Mouse (Mus musculus) heart, embryonic 12.5 days (tissue): ENCODE measurements around the gene Snrpd3. TPM values are rescaled to one million over a fixed set of nuclear protein-coding genes. Genes with fewer than 3 reads are reported as not detected.
"Not testable (repeated sequence)": the region's sequence is repeated elsewhere in the genome, so short reads cannot be mapped to it uniquely, and the experiment has no call there.

Source experiments
- ATAC-seq: fragments of 200-750 bp; cut with Nextera tagmentation; 2 replicates; pipeline ENCODE4 v1.8.0; 2017; ENCODE audit warnings: moderate TSS enrichment, moderate library complexity; ENCODE audit not compliant: insufficient number of reproducible peaks, low FRiP score
- H3K27ac ChIP-seq: fragments of 300-500 bp; sonication (generic); 2 replicates; pipeline ENCODE4 v1.5.1; 2016; ENCODE audit warnings: mild to moderate bottlenecking, moderate library complexity; ENCODE audit not compliant: poor library complexity, severe bottlenecking
- H3K27me3 ChIP-seq: fragments of 300-500 bp; sonication (generic); replicated peaks from 2 replicates; pipeline ENCODE4 v1.6.1; 2016; ENCODE audit warnings: mild to moderate bottlenecking, moderate library complexity
- H3K36me3 ChIP-seq: fragments of 300-500 bp; sonication (generic); 2 replicates; pipeline ENCODE4 v1.6.1; 2016; ENCODE audit warnings: mild to moderate bottlenecking, moderate library complexity
- H3K4me1 ChIP-seq: fragments of 300-500 bp; sonication (generic); replicated peaks from 2 replicates; pipeline ENCODE4 v1.6.1; 2016; ENCODE audit warnings: mild to moderate bottlenecking
- H3K4me2 ChIP-seq: fragments of 300-500 bp; sonication (generic); 2 replicates; pipeline ENCODE4 v1.6.1; 2016; ENCODE audit warnings: mild to moderate bottlenecking, moderate library complexity
- H3K4me3 ChIP-seq: fragments of 300-500 bp; sonication (generic); 2 replicates; pipeline ENCODE4 v1.5.1; 2016; ENCODE audit warnings: mild to moderate bottlenecking
- H3K9ac ChIP-seq: fragments of 300-500 bp; sonication (generic); 2 replicates; pipeline ENCODE4 v1.6.1; 2016; ENCODE audit warnings: mild to moderate bottlenecking, moderate library complexity
- H3K9me3 ChIP-seq: fragments of 300-500 bp; sonication (generic); replicated peaks from 2 replicates; pipeline ENCODE4 v1.6.1; 2016; ENCODE audit warnings: mild to moderate bottlenecking, moderate library complexity
- WGBS: fragments of 180-500 bp; shearing (Covaris S2); methylation state at CpG from one replicate; pipeline ENCODE4 v1.1.7; 2016; 5-methylcytosine and 5-hydroxymethylcytosine counted together
- polyA plus RNA-seq: library from polyadenylated mRNA; unstranded; fragments of >200 nt; fragmentation: Nextera tagmentation; extraction: Ambion mirVana; gene quantifications from 2 replicates; pipeline ENCODE4 v1.2.1, GENCODE M21; 2016

The Snrpd3 gene
- polyA plus RNA-seq, 1 experiment from 2014 or later: 105 TPM

DNA sequence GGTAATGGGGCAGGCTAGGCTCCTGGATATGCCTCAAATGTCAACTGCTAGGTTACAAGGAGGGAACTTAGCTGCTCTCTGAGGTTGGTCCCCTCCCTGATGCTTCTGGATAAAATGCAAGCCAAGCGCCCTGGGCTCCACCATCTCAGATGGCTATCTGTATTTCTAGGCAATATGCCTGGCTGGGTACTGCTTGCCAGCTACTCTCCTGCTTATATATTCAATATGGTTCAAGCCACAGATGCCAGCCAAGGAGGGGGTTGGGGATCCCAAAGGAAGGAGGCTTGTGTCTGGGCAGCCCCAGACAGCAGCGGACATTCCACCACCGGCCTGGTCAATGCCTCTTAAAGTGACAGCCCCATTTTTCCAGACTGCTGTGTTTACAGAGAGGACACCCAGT, 41.2 kb downstream of the Snrpd3 start:
- WGBS: 26% methylated on average over 3 of the region's 3 CpGs
- H3K27ac ChIP-seq: no peak overlapping the region
- H3K9me3 ChIP-seq: no peaks in the 10 kb centered on the region
- no peak overlapping the region; the same call in 1 of the 2 replicates for H3K9ac ChIP-seq
- peak overlapping the region; percentile 98 for H3K4me2 ChIP-seq
- no peak overlapping the region for H3K4me3 ChIP-seq
- no peaks in the 10 kb centered on the region for H3K36me3 ChIP-seq
- ATAC-seq: no peak
- H3K27me3 ChIP-seq: peaks cover 60% of the 10 kb centered on the region
- H3K4me1 ChIP-seq: peaks cover 36% of the 10 kb centered on the region

DNA sequence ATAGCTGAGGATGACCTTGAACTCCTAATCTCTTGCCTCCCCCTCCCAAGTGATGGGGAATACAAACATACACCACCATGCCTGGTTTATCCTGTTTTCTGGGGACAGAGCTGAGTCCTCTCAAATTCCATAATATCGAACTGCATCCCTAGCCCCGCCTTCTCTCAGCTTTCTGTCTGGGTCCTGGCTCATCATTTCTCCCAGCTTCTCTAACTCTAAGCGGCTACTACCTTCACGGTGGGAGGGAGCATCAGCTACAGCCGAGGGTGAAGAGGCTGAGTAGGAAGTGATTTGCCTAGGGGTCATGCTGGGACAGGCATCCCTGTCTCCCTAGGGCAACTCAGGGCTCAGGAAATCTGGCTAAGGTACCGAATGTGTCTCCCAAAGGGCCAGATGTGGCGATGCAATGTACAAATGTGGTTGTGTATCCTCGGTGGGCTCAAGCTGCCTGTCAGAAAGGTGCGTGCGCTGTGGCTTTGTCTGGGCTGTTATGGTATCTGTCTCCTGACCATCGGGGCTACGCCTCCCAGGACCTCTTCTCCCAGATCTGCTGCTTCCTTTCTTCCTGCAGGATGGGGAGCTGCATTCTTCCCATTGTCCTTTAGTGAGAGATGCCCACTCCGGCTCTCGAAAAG, 41.8 kb downstream of the Snrpd3 start:
- Histone ChIP-seq H3K27me3 (peaks cover 66% of the 10 kb centered on the region), H3K9me3 (no peaks in the 10 kb centered on the region), H3K4me3 (peak overlapping the region; percentile 64), H3K36me3 (no peaks in the 10 kb centered on the region), H3K27ac (no peak overlapping the region), H3K9ac (peak overlapping the region; percentile 73; the same call in 1 of the 2 replicates), H3K4me2 (peak overlapping the region; percentile 98), H3K4me1 (peaks cover 36% of the 10 kb centered on the region)
- 4% methylated on average over 14 of the region's 14 CpGs for WGBS
- ATAC-seq: no peak

DNA sequence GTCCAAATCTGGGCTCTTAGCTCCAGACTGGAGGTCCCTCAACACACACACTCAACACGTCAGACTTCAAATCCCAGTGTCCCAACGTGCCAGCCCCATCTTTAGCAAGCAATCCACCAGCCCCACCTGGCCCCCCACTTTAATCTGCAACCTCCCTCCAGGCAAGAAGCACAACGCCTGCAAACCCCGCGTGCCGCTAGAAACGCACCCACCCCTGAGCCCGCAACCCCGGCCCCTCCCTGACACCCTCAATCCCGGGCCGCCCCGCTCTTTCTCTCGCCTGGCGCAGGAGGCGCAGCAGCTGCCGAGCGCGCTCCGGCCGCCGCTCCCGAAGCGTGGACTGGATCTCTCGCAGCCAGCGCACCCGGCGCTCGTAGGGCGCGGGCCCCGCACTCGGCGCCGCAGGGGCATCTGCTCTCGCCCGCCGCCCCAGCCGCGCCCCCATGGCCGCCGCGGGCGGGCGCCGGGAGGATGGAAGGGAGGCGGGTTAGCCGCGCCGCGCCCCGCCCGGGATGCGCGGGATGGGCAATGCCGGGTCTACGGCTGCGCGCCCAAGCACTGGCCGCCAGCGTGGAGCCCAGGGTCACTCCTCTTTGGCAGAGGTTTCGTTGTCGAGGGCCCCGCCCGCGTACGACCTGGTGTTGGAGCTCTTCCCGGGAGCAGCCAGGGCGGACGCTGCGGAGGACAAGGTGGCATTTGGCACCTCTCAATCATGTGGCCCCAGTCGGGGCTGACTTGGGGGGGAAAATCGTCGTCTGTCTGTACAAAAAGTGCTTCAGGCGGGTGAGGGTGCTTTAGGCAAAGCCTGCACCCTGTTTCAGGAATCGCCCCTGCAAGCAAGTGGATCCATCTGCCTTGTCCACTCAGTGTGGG, 42.6 kb downstream of the Snrpd3 start, which contains the start of gene Lrrc75b:
Lrrc75b (minus strand) TSS at position 655 of the 873 bp plus-strand sequence.
- peaks cover 74% of the 10 kb centered on the region for H3K27me3 ChIP-seq
- peak within 1 kb of the TSS; percentile 73 for H3K9ac ChIP-seq
- no peak for ATAC-seq
- peaks cover 36% of the 10 kb centered on the region for H3K4me1 ChIP-seq
- H3K9me3 ChIP-seq: no peaks in the 10 kb centered on the region
- WGBS: under 1% methylated on average over 74 of the region's 75 CpGs
- H3K4me2 ChIP-seq: peak within 1 kb of the TSS; percentile 98
- peak within 1 kb of the TSS; percentile 64 for H3K4me3 ChIP-seq
- no peak within 1 kb of the TSS for H3K27ac ChIP-seq
- no peaks in the 10 kb centered on the region for H3K36me3 ChIP-seq

DNA sequence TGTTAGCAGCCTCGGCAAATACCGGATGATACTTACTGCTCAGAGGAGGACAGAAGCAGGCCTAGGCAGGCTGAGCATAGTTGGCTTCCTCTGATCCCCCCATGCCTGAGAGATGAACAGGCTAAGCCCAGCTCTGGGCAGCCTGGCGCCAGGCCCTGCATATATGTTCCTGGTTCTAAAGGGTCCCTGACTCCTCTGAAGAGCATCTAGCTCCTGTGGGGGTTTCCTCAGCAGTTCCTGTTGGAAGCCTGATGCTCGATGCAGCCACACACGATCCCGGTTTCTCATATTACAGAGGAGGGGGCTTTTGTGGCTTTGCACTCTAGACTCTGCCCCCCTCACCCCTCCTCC, 43.2 kb downstream of the Snrpd3 start:
- Histone ChIP-seq H3K4me1 (peaks cover 36% of the 10 kb centered on the region), H3K27ac (no peak overlapping the region), H3K4me3 (peak overlapping the region; percentile 64), H3K9me3 (no peaks in the 10 kb centered on the region), H3K9ac (no peak overlapping the region), H3K4me2 (peak overlapping the region; percentile 98), H3K36me3 (no peaks in the 10 kb centered on the region), H3K27me3 (peaks cover 77% of the 10 kb centered on the region)
- no peak for ATAC-seq
- 13% methylated on average over 6 of the region's 6 CpGs for WGBS

DNA sequence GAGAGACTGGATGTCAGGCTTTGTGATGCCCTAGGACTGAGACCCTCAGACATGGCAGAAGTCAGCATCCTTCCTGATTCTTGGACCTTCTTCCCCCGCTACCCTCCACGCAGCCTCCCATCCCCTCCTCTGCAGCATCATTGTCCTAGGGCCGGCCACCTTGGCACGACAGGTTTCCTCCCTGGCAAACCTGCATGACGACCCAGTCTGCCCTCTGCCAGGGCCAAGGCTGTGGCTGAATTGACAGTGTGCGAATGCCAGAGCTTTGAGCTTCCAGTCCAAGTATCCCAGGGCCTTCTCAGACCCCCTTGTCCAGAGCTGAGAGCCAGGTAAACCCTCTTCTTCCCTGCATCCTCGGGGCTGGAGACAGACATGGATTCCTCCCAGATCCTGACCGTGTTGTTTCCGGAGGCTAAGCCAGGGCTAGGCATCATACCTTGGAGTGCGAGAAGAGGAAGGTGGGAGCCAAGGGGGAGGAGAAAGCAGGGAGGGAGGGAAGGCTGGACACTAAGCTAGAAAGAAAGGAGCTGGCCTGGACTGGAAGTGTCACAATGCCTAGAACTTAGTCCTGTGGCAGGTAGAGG, 43.8 kb downstream of the Snrpd3 start, which contains the start of gene Ggt1:
Ggt1 (plus strand) TSS at position 534 of the 584 bp plus-strand sequence.
- Histone ChIP-seq H3K27ac (no peak within 1 kb of the TSS), H3K27me3 (peaks cover 77% of the 10 kb centered on the region), H3K4me3 (peak within 1 kb of the TSS; percentile 64; the same call in 1 of the 2 replicates)

DNA sequence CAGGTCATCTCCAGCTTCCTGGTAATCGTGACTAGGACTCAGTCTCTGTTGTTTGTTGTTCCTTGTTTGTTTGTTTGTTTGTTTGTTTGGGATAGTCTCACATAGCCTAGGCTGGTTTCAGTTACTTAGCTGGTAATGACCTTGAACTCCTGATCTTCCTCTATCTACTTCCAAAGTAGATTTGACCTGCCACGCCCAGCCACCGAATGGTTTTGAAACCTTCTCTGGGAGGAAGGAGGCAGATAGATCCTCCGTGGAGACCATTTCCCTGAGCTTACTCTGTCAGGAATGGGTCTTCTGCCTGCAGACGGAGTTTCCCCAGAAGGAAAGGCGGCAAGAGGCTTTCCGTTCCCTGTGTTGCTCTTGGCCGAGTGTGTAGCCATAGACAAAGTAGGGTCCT, 45.2 kb downstream of the Snrpd3 start:
- Histone ChIP-seq H3K4me3 (no peak overlapping the region), H3K4me1 (peaks cover 21% of the 10 kb centered on the region), H3K27me3 (peaks cover 73% of the 10 kb centered on the region), H3K36me3 (no peaks in the 10 kb centered on the region), H3K27ac (no peak overlapping the region), H3K4me2 (no peak overlapping the region), H3K9ac (no peak overlapping the region), H3K9me3 (no peaks in the 10 kb centered on the region)
- 79% methylated on average over 8 of the region's 8 CpGs for WGBS
- ATAC-seq: no peak

More for the DNA sequence above, 43.8 kb downstream of the Snrpd3 start, which contains the start of gene Ggt1:
- Histone ChIP-seq H3K4me2 (peak within 1 kb of the TSS; percentile 98), H3K9ac (no peak within 1 kb of the TSS), H3K4me1 (peaks cover 30% of the 10 kb centered on the region), H3K36me3 (no peaks in the 10 kb centered on the region), H3K9me3 (no peaks in the 10 kb centered on the region)
- ATAC-seq: no peak
- WGBS: 45% methylated on average over 10 of the region's 10 CpGs

DNA sequence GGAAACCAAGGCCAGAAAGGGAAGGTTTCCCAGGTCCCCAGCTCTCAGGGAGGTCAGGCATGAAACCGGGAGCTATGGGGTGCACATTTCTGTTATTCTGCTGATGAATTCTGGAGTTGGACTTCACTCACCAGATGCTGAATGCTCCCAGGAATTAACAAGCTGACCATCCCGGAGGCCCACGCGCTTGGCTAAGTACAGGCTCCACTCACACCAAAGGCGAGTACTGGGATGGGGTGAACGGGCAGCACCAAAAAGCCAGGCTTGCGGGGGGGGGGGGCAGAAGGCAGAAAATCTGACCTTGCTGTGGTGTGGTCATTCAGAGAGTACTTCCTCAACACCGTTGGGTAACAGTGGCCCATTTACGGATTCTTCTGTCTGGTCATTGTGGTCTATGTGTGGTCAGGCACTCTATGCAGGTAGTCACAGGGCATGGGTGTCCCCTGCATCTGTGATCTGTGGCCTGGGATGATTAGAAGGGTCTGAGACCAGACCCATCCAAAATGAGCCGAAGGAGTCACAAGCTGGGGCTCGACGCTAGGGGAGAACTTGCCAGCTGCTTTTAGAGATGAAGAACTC, 47.4 kb downstream of the Snrpd3 start:
- no peak for ATAC-seq
- WGBS: 76% methylated on average over 12 of the region's 12 CpGs
- Histone ChIP-seq H3K27me3 (peaks cover 59% of the 10 kb centered on the region), H3K36me3 (no peaks in the 10 kb centered on the region), H3K4me2 (no peak overlapping the region), H3K4me3 (no peak overlapping the region), H3K9me3 (no peaks in the 10 kb centered on the region), H3K27ac (no peak overlapping the region), H3K9ac (no peak overlapping the region), H3K4me1 (peaks cover 17% of the 10 kb centered on the region)

DNA sequence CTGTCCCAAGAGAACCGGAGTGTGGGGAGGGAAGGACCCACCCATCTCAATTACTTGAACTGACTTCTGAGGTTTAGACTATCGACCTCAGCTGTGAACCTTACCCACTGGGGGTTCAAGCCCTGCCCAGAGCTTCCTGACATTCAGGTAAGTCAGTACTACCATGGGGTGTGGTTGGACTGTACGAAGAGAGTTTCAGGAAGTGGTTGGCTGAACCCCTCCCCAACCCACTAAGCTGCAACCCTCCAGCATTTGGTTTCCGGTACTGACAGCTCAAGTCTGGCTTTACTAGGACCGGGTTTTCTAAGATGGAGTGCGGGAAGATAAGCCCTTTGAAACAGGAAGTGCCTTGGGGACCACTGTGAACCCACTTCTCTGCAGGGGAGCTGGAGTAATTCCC, 48.1 kb downstream of the Snrpd3 start:
- no peak overlapping the region for H3K27ac ChIP-seq
- no peak overlapping the region for H3K4me3 ChIP-seq
- no peaks in the 10 kb centered on the region for H3K36me3 ChIP-seq
- no peak for ATAC-seq
- no peak overlapping the region for H3K4me2 ChIP-seq
- no peak overlapping the region for H3K9ac ChIP-seq
- H3K9me3 ChIP-seq: no peaks in the 10 kb centered on the region
- peaks cover 11% of the 10 kb centered on the region for H3K4me1 ChIP-seq
- 50% methylated on average over 6 of the region's 6 CpGs for WGBS
- peaks cover 53% of the 10 kb centered on the region for H3K27me3 ChIP-seq

DNA sequence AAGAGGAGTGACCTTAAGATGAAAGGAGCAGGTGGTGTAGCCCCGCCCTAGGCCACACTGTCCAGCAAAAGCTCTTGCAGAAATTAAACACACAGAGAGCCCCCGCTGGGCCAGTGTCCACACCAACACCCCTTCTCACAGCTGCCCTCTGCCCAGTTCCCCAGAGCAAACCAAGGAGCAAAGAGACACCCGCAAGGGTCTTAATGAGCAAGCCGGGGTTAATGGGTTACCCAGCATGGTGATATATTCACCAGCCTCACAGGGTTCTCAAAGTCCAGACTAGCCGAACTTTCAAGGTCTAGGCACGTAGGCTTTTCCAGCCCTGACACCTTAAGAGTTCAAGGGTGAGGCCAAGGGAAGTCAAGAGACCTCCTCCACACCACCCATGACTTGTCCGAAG, 48.6 kb downstream of the Snrpd3 start:
- Histone ChIP-seq H3K27me3 (peaks cover 48% of the 10 kb centered on the region), H3K27ac (no peak overlapping the region), H3K4me2 (no peak overlapping the region), H3K4me1 (peaks cover 10% of the 10 kb centered on the region), H3K4me3 (no peak overlapping the region), H3K36me3 (no peaks in the 10 kb centered on the region), H3K9me3 (no peaks in the 10 kb centered on the region), H3K9ac (no peak overlapping the region)
- 81% methylated on average over 7 of the region's 7 CpGs for WGBS
- ATAC-seq: no peak

DNA sequence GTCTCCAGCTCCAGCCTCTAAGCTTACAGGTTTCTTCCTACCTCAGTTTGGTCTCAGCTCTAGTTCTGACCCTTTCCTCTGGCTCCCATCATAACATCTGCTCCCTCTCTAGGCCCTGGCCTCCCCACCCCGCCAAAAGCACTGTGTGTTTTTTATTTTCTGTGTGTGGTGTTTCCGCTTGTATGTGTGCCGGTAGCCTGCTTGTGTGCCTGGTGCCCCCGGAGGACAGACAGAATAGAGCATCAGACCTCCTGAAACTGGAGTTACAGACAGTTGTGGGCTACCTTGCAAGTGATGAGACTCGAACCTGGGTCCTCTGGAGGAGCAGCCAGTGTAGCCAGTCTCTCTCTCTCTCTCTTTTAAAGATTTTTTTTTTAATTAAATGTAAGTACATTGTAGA, 49.0 kb downstream of the Snrpd3 start:
- no peak for ATAC-seq
- no peaks in the 10 kb centered on the region for H3K9me3 ChIP-seq
- H3K36me3 ChIP-seq: no peaks in the 10 kb centered on the region

DNA sequence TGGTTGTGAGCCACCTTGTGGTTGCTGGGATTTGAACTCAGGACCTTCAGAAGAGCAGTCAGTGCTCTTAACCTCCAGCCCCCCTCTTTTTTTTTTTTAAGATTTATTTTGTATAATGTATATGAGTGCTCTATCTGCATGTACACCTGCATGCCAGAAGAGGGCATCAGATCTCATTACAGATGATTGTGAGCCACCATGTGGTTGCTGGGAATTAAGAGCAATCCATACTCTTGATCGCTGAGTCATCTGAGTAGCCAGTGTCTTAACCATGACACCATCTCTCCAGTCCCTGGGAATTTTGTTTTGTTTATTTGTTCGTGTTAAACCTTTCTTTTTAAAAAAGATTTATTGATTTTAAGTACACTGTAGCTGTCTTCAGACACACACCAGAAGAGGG, 49.4 kb downstream of the Snrpd3 start:
- H3K4me1 ChIP-seq: peaks cover 10% of the 10 kb centered on the region
- H3K4me2 ChIP-seq, H3K27ac ChIP-seq, H3K36me3 ChIP-seq, H3K4me3 ChIP-seq, ATAC-seq, H3K9me3 ChIP-seq, H3K9ac ChIP-seq: not testable (repeated sequence)
- H3K27me3 ChIP-seq: peaks cover 39% of the 10 kb centered on the region
- WGBS: 76% methylated on average over 2 of the region's 2 CpGs

More for the DNA sequence above, 49.0 kb downstream of the Snrpd3 start:
- Histone ChIP-seq H3K4me1 (peaks cover 10% of the 10 kb centered on the region), H3K4me2 (no peak overlapping the region), H3K4me3 (no peak overlapping the region), H3K27ac (no peak overlapping the region), H3K27me3 (peaks cover 44% of the 10 kb centered on the region), H3K9ac (no peak overlapping the region)
- 82% methylated on average over 5 of the region's 5 CpGs for WGBS
